Mouse (Mus musculus): ENCODE measurements at regions not wholly inside any gene's neighbourhood (a gene's known extent, or its start where the extent isn't known, plus 50 kb on each side); places are given as distances from the start of the nearest gene placed in this dataset.

GRCm38 (mm10) chr10:17552277-17552676 is 170.7 kb upstream of the Cited2 start:
- TF ChIP-seq POLR2A (IDR thresholded peaks at IDR 0.05; ENCODE audit: insufficient read depth, low read depth, low read length) (no peak), CTCF (IDR thresholded peaks at IDR 0.05) (no peak)

Data from heart, adult 2 months (tissue).